In the genomic region with DNA sequence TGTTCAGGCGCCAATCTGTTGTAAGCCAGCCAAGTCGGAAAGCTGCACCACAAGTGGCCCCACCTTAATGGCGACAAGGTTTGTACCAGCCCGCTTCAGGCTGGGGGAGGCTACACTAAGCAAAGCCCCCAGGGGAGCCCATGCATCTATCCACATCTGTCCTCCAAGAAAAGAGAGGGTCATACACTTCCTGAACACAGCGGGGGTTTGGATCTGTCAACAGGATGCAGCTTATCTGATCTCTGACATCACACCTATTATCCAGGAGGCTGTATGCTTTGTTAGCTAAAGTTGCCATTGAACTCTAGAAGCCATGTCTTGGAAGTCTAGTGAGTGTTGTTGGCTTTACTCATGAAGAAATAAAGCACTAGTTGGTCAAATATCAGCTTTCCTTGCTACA, we compare ENCODE assay signal across 31 mouse cellular contexts.
"Had no signal": no experiment of that assay in that cellular context is flagged by ENCODE, and none has a peak within 500 bp of the region (broad histone marks: within the 10 kb centered on the region; RNA-seq: fewer than 3 reads in every experiment).

No protein-coding gene starts in this region.

- H3K27ac ChIP-seq: limb, embryonic 10.5 days; limb, embryonic 12.5 days; limb, embryonic 13.5 days; limb, embryonic 15.5 days; liver, embryonic 12.5 days; liver, embryonic 13.5 days; liver, embryonic 14.5 days; liver, embryonic 15.5 days; lung, embryonic 15.5 days; macrophage; midbrain, embryonic 10.5 days; midbrain, embryonic 12.5 days; midbrain, embryonic 13.5 days; midbrain, embryonic 15.5 days had no signal

- H3K27me3 ChIP-seq: limb, embryonic 12.5 days; limb, embryonic 13.5 days; limb, embryonic 15.5 days; liver, embryonic 12.5 days; liver, embryonic 13.5 days; liver, embryonic 15.5 days; lung, embryonic 15.5 days; megakaryocyte, embryonic 14.5 days; midbrain, embryonic 12.5 days; midbrain, embryonic 13.5 days; midbrain, embryonic 15.5 days had no signal

- H3K36me3 ChIP-seq: limb, embryonic 10.5 days; limb, embryonic 12.5 days; limb, embryonic 13.5 days; limb, embryonic 15.5 days; liver, embryonic 12.5 days; liver, embryonic 13.5 days; liver, embryonic 15.5 days; lung, embryonic 15.5 days; midbrain, embryonic 10.5 days; midbrain, embryonic 12.5 days; midbrain, embryonic 13.5 days; midbrain, embryonic 15.5 days had no signal

- H3K4me3 ChIP-seq: limb, embryonic 10.5 days; limb, embryonic 12.5 days; limb, embryonic 13.5 days; limb, embryonic 15.5 days; liver, embryonic 12.5 days; liver, embryonic 13.5 days; liver, embryonic 15.5 days; lung, embryonic 15.5 days; megakaryocyte, embryonic 14.5 days; midbrain, embryonic 10.5 days; midbrain, embryonic 12.5 days; midbrain, embryonic 13.5 days; midbrain, embryonic 15.5 days; myocyte had no signal

- DNase-seq: left cerebral cortex, postnatal 4 days; liver; liver, embryonic 13.5 days; liver, postnatal 0 days; lung, adult 18-20 months; lung, adult 2 months; lung, embryonic 14.5 days; lung, postnatal 10 days; lung, postnatal 14 days; lung, postnatal 36 days; lung, postnatal 4 days; midbrain, embryonic 14.5 days had no signal

- ATAC-seq: liver, embryonic 12.5 days; liver, postnatal 0 days; lung, postnatal 0 days; midbrain, embryonic 13.5 days; midbrain, embryonic 15.5 days; midbrain, embryonic 16.5 days had no signal

- H3K4me2 ChIP-seq: limb, embryonic 12.5 days; limb, embryonic 13.5 days; limb, embryonic 15.5 days; liver, embryonic 11.5 days; liver, embryonic 12.5 days; liver, embryonic 13.5 days; liver, embryonic 15.5 days; lung, embryonic 14.5 days; lung, embryonic 15.5 days; midbrain, embryonic 11.5 days; midbrain, embryonic 12.5 days; midbrain, embryonic 13.5 days; midbrain, embryonic 15.5 days had no signal

- H3K4me1 ChIP-seq: lung, embryonic 15.5 days; midbrain, embryonic 10.5 days; midbrain, embryonic 12.5 days; midbrain, embryonic 13.5 days; midbrain, embryonic 15.5 days had no signal

- H3K9ac ChIP-seq: limb, embryonic 12.5 days; limb, embryonic 13.5 days; limb, embryonic 15.5 days; liver, embryonic 12.5 days; liver, embryonic 13.5 days; liver, embryonic 14.5 days; liver, embryonic 15.5 days; liver, postnatal 0 days; lung, embryonic 14.5 days; lung, embryonic 15.5 days; midbrain, embryonic 12.5 days; midbrain, embryonic 13.5 days; midbrain, embryonic 15.5 days had no signal

- H3K9me3 ChIP-seq: limb, embryonic 10.5 days; limb, embryonic 15.5 days; liver, embryonic 12.5 days; liver, embryonic 13.5 days; liver, embryonic 15.5 days; lung, embryonic 15.5 days; midbrain, embryonic 13.5 days; midbrain, embryonic 15.5 days had no signal
